Mouse (Mus musculus) forebrain, embryonic 14.5 days (tissue): Measurements from ENCODE around the gene Tcte2. TPM values are rescaled to one million over a fixed set of nuclear protein-coding genes. Genes with fewer than 3 reads are reported as not detected.

Experiments
- ATAC-seq: fragments of 200-750 bp; cut with Nextera tagmentation; 2 replicates; pipeline ENCODE4 v1.8.0; 2017; ENCODE audit warnings: mild to moderate bottlenecking, moderate library complexity
- DNase-seq: peaks from one replicate; pipeline ENCODE4 v3.0.0-alpha.2; 2015; ENCODE audit warnings: low spot score
- H3K27ac ChIP-seq: fragments of 300-500 bp; sonication (generic); 2 replicates; pipeline ENCODE4 v1.5.1; 2014; ENCODE audit warnings: low read depth, mild to moderate bottlenecking, control low read depth, low read length, moderate library complexity
- H3K27me3 ChIP-seq: fragments of 300-500 bp; sonication (generic); replicated peaks from 2 replicates; pipeline ENCODE4 v1.6.1; 2014; ENCODE audit warnings: low read length, control low read depth, mixed read lengths; ENCODE audit not compliant: control insufficient read depth, insufficient read depth
- H3K36me3 ChIP-seq: fragments of 300-500 bp; sonication (generic); 2 replicates; pipeline ENCODE4 v1.6.1; 2014; ENCODE audit warnings: low read length, control low read depth; ENCODE audit not compliant: control insufficient read depth, insufficient read depth
- H3K4me1 ChIP-seq: fragments of 300-500 bp; sonication (generic); 2 replicates; pipeline ENCODE4 v1.6.1; 2014; ENCODE audit warnings: antibody characterized with exemption, low read length, control low read depth; ENCODE audit not compliant: control insufficient read depth, insufficient read depth
- H3K4me2 ChIP-seq: fragments of 300-500 bp; sonication (generic); 2 replicates; pipeline ENCODE4 v1.6.1; 2014; ENCODE audit warnings: mild to moderate bottlenecking, control low read depth, low read length
- H3K4me3 ChIP-seq: fragments of 300-500 bp; sonication (generic); 2 replicates; pipeline ENCODE4 v1.5.1; 2014; ENCODE audit warnings: low read depth, low read length, control low read depth
- H3K9ac ChIP-seq: fragments of 300-500 bp; sonication (generic); 2 replicates; pipeline ENCODE4 v1.6.1; 2014; ENCODE audit warnings: mild to moderate bottlenecking, low read length, control low read depth, moderate library complexity
- H3K9me3 ChIP-seq: fragments of 300-500 bp; sonication (generic); replicated peaks from 2 replicates; pipeline ENCODE4 v1.6.1; 2016; ENCODE audit warnings: low read length, control low read depth, mixed read lengths; ENCODE audit not compliant: control insufficient read depth
- WGBS: fragments of 180-500 bp; shearing (Covaris S2); extraction: QIAGEN DNeasy Blood & Tissue Kit; methylation state at CpG from one replicate; pipeline ENCODE4 v1.1.7; 2014; 5-methylcytosine and 5-hydroxymethylcytosine counted together
- polyA plus RNA-seq: library from polyadenylated mRNA; unstranded; fragments of >200 nt; fragmentation: Nextera tagmentation; extraction: Ambion mirVana; gene quantifications from 2 replicates; pipeline ENCODE4 v1.2.1, GENCODE M21; 2014

The Tcte2 gene
- polyA plus RNA-seq, 1 experiment from 2014 or later, result 16.9 TPM

DNA sequence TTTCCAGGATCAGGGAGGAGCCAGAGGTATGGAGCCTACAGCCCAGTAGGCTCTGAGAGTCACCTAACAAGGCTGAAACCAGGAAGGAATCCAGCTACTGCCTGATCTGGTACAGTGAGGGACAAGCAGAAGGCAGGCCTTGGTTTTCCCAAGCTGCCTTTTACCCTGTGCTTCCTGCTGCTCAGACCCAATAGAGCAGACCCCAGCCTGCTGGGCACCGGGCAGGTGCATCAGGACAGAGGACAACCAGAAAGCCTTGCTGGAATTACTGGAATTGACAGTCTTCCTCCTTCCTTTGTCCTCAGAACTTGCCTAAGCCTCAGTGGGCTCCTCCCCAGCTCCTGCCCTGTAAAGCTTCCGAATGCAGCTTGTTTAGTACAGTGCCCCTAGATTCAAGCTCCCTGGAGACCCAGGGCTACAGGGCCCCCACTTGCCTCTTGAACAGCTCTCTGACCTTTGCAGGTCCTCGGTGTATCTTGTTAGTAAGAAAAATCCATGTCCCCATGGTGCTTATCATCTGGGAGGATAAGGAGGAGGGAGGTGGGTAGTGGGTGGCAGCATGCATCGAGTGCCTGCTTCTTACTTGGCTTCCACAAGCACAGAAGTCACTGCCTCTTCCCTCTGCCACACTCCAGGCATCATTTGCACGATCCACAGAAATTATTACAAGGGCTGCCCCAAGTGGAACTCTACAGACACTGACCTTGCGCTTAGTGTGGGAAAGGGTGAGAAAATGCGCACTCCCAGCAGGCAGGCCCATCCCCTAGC, 18.5 kb downstream of the Tcte2 start:
- Histone ChIP-seq H3K36me3 (no peaks in the 10 kb centered on the region), H3K4me2 (no peak overlapping the region), H3K4me3 (no peak overlapping the region), H3K27me3 (no peaks in the 10 kb centered on the region), H3K4me1 (peaks cover 13% of the 10 kb centered on the region; the same call in 1 of the 2 replicates), H3K27ac (no peak overlapping the region), H3K9me3 (no peaks in the 10 kb centered on the region), H3K9ac (no peak overlapping the region)
- WGBS, result 53% methylated on average over 7 of the region's 7 CpGs
- no peak for ATAC-seq
- no peak for DNase-seq

DNA sequence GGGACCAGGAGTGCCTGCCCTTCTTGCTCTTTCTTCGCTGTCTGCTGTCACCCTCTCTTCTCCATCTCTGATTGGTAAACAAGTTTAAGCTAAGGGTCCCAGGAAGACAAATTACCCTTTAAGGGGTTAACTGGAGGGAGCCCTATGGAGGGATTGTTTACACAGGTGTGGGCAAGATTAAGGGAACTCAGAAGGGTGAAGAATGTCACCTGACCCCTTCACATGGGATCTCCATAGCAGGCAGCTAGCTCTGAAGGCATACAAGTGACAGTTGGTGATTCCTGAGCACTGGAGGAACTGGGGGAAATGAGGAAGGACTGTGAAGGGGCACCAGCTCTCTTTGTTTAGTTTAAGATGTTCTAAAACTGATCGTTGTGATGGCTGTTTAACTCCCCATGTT, 19.3 kb downstream of the Tcte2 start:
- no peaks in the 10 kb centered on the region for H3K36me3 ChIP-seq
- ATAC-seq (no peak), DNase-seq (no peak)
- H3K27ac ChIP-seq, result no peak overlapping the region
- 58% methylated on average over 2 of the region's 2 CpGs for WGBS
- H3K4me2 ChIP-seq, result no peak overlapping the region
- H3K9ac ChIP-seq, result no peak overlapping the region
- H3K9me3 ChIP-seq, result no peaks in the 10 kb centered on the region
- no peaks in the 10 kb centered on the region for H3K27me3 ChIP-seq
- no peak overlapping the region for H3K4me3 ChIP-seq
- H3K4me1 ChIP-seq, result peaks cover 13% of the 10 kb centered on the region; the same call in 1 of the 2 replicates

DNA sequence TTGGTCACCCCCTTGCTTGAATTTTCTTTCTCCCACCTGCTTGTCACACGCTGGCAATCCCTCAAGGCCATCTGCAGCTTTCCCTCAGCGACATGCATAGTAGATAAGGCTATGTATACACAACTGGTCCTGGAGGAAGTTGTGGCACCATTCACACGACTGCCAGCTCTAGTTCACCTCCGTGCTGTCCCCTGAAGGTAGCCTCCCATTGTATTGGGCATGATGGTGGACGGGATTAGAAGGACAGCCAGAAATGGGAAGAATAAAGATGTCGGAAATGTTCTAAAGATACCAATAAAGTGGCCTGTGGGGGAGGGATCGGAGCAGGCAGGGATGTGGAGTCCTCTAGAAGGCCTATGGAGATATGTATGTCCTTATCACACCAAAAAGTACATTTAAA, 20.0 kb downstream of the Tcte2 start:
- H3K27ac ChIP-seq, result no peak overlapping the region
- WGBS, result 90% methylated on average over 7 of the region's 7 CpGs
- H3K27me3 ChIP-seq, result no peaks in the 10 kb centered on the region
- H3K9me3 ChIP-seq, result no peaks in the 10 kb centered on the region
- H3K36me3 ChIP-seq, result no peaks in the 10 kb centered on the region
- DNase-seq (no peak), ATAC-seq (no peak)
- peaks cover 13% of the 10 kb centered on the region; the same call in 1 of the 2 replicates for H3K4me1 ChIP-seq
- H3K4me3 ChIP-seq, result no peak overlapping the region
- H3K4me2 ChIP-seq, result no peak overlapping the region
- H3K9ac ChIP-seq, result no peak overlapping the region

DNA sequence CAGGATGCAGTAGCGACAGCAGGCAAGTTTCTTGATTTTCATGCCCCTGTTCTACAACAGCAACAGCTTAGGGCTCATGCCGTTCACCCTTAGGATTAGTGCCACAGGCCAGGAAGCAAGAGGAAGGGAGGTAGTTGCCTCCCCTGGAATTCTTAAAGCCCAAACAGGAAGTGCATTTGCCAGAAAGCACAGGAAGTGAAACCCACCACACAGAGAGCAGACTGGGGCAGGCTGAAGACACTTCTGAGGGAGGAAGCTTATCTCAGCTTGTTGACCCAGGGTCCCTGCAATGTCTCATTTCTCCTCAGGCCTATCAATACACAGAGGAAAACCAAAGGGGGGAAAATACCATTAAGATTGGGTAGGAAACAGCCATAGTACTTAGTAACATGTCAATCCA, 20.8 kb downstream of the Tcte2 start:
- H3K9me3 ChIP-seq, result no peaks in the 10 kb centered on the region
- no peak overlapping the region for H3K9ac ChIP-seq
- H3K27ac ChIP-seq, result no peak overlapping the region
- WGBS, result 54% methylated on average over 2 of the region's 2 CpGs
- no peak overlapping the region for H3K4me2 ChIP-seq
- H3K4me1 ChIP-seq, result peaks cover 13% of the 10 kb centered on the region; the same call in 1 of the 2 replicates
- H3K27me3 ChIP-seq, result no peaks in the 10 kb centered on the region
- no peak for ATAC-seq
- H3K36me3 ChIP-seq, result no peaks in the 10 kb centered on the region
- no peak for DNase-seq
- H3K4me3 ChIP-seq, result no peak overlapping the region

DNA sequence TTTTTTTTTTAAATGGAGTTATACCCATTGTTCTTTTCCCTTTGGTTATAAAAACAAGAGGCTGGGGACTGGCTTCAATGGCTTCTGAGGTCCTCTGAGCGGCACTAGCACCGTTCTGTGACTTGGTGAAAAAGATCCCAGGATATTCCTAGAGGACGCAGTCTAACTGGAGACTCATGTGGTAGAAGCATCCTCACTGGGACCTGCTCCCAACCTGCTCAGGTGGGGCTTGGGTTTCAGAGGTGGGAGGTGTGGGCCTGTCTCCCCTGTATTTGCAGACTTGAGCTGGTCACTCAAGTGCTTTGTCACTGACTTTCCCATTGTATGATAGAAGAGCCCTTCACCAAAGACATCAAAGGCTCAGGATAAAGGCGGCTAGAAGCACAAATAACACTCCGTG, 21.6 kb downstream of the Tcte2 start:
- 69% methylated on average over 5 of the region's 5 CpGs for WGBS

DNA sequence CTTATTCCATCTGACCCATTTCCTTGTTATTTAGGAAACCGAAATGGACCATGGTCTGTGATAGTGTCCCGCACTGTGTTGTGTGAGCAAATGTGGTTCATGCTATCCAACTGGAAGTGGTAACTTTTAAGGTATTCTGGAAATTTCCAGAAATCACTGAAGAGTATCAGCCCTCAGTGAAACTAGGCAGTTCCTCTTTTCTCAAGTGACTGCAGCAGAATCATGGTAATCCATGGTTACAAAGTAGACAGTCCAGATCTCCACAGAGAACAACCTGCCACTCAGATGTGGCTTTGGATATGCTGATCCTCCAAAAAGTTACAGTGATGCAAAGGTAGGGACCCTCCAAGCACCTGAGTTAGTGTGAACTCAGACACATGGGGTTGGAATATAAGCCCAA, 22.7 kb downstream of the Tcte2 start:
- H3K36me3 ChIP-seq, result no peaks in the 10 kb centered on the region

More for the DNA sequence above, 21.6 kb downstream of the Tcte2 start:
- Histone ChIP-seq H3K4me3 (no peak overlapping the region), H3K9me3 (no peaks in the 10 kb centered on the region), H3K4me1 (peaks cover 8% of the 10 kb centered on the region; the same call in 1 of the 2 replicates), H3K36me3 (no peaks in the 10 kb centered on the region), H3K9ac (no peak overlapping the region), H3K4me2 (no peak overlapping the region), H3K27ac (no peak overlapping the region), H3K27me3 (no peaks in the 10 kb centered on the region)
- ATAC-seq (no peak), DNase-seq (no peak)

DNA sequence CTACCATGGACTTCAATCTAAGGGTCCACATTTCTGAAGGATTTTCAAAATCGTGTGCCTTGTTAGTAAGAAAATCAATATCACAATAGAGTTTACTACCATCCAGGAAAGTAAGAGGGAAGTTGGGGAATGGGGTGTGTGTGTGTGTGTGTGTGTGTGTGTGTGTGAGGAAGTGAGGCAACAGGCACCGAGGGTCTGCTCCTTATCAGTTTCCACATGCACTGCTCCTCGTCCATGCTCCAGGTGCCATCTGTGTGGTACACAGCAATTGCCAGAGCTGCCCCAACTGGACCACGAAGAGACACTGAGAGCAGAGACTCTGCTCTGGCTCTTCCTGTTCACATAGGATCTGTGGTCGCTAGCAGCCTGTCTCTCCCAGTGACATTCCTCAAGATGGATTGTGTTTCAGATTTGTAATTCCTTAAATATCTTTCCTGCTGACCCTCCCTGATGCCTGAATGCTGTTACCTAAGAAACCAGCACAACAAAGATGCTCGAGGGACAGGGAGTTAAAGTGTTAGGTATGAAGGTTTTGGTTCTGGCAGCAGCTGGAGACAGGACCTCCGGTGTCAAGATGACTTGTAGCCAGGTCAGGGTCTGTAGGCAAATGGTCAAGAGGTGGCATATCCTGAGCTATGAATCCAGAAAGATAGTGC, 23.4 kb downstream of the Tcte2 start:
- Histone ChIP-seq H3K4me2 (no peak overlapping the region), H3K9ac (no peak overlapping the region), H3K4me1 (no peaks in the 10 kb centered on the region), H3K9me3 (no peaks in the 10 kb centered on the region), H3K27me3 (no peaks in the 10 kb centered on the region), H3K4me3 (no peak overlapping the region), H3K27ac (no peak overlapping the region), H3K36me3 (no peaks in the 10 kb centered on the region)
- 77% methylated on average over 7 of the region's 7 CpGs for WGBS
- ATAC-seq (no peak), DNase-seq (no peak)

More for the DNA sequence above, 22.7 kb downstream of the Tcte2 start:
- ATAC-seq (no peak), DNase-seq (no peak)
- H3K4me2 ChIP-seq, result no peak overlapping the region
- H3K4me1 ChIP-seq, result 0 out of 2 replicates have a peak, but pooled peaks cover 3% of the 10 kb centered on the region
- H3K9me3 ChIP-seq, result no peaks in the 10 kb centered on the region
- WGBS, result 93% methylated on average over 2 of the region's 2 CpGs
- no peak overlapping the region for H3K4me3 ChIP-seq
- no peak overlapping the region for H3K9ac ChIP-seq
- H3K27ac ChIP-seq, result no peak overlapping the region
- H3K27me3 ChIP-seq, result no peaks in the 10 kb centered on the region

DNA sequence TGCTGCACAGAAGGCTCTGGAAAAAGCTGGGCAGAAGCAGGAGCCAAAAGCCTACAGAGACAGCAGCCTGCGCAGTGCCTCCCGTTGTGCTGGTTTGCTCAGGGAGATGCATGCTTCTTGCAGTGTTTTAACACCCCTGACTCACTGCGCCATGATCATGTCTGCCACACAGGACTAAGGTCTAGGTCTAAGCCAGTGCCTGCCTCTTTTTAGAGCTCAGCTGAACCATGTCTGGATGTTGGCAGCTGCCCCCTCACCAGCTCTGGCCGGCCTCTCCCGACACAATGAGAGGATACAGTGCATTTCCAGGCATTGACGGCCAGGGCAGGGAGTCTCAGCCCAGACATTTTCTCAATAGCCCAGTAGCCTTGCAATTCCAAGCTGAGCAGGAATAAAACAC, 24.3 kb downstream of the Tcte2 start:
- DNase-seq, result no peak
- Histone ChIP-seq H3K27me3 (no peaks in the 10 kb centered on the region), H3K4me3 (no peak overlapping the region), H3K36me3 (no peaks in the 10 kb centered on the region), H3K9ac (no peak overlapping the region), H3K27ac (no peak overlapping the region), H3K4me2 (no peak overlapping the region), H3K9me3 (no peaks in the 10 kb centered on the region), H3K4me1 (no peaks in the 10 kb centered on the region)
- ATAC-seq, result no peak
- 73% methylated on average over 6 of the region's 6 CpGs for WGBS

DNA sequence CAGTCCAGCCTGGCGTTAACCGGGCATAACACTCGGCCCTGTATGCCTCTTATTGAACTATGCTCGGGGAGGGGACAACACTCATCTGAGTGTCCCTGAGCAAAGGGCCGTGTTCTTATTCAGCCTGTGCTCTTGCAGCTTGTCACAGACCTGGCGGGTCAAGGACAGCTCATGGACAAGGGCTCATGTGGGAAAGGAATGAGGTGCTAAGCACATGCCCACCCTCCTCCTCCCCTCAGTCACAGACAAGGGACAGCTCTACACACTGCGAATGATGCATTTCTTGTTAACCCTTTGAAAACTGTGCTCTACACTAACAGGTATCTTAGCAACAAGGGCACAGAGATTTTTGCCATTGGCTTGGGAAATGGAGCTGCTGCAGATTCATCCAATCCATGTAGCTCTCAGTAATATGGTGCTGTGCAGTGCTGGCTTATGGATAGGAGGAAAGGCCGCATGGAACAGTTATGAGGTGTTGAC, 25.8 kb downstream of the Tcte2 start:
- Histone ChIP-seq H3K4me1 (no peaks in the 10 kb centered on the region), H3K36me3 (no peaks in the 10 kb centered on the region), H3K9ac (no peak overlapping the region), H3K9me3 (no peaks in the 10 kb centered on the region), H3K27ac (no peak overlapping the region), H3K27me3 (no peaks in the 10 kb centered on the region), H3K4me2 (no peak overlapping the region), H3K4me3 (no peak overlapping the region)
- no peak for DNase-seq
- no peak for ATAC-seq
- WGBS, result 81% methylated on average over 8 of the region's 8 CpGs
